Mouse (Mus musculus) C2C12 (cell line): Measurements from ENCODE around the gene Yae1d1. TPM values are rescaled to one million over a fixed set of nuclear protein-coding genes. Genes with fewer than 3 reads are reported as not detected.
A peak's percentile ranks its signal among the peaks of the same experiment; 100 is the strongest.

Source experiments
- H3K27me3 ChIP-seq: one replicate; pipeline ENCODE4 v1.6.1; 2011; ENCODE audit not compliant: control insufficient read depth, insufficient read depth, insufficient read length
- H3K36me3 ChIP-seq: one replicate; pipeline ENCODE4 v1.6.1; 2011; ENCODE audit not compliant: control insufficient read depth, insufficient read depth
- H3K4me3 ChIP-seq: one replicate; pipeline ENCODE4 v1.5.1; 2011; ENCODE audit warnings: mild to moderate bottlenecking, control low read depth; ENCODE audit not compliant: poor library complexity, insufficient read depth, severe bottlenecking
- H3K79me2 ChIP-seq: one replicate; pipeline ENCODE4 v1.6.1; 2011; ENCODE audit not compliant: control insufficient read depth, insufficient read depth
- H3K79me3 ChIP-seq: one replicate; pipeline ENCODE4 v1.6.1; 2011; ENCODE audit warnings: low read depth, control low read depth
- H3ac ChIP-seq: one replicate; pipeline ENCODE3; 2011; ENCODE audit warnings: low read depth; ENCODE audit not compliant: control insufficient read depth, insufficient read length
- CEBPB ChIP-seq: IDR thresholded peaks from one replicate; pipeline ENCODE4 v1.6.1; 2011; ENCODE audit warnings: low read depth, mild to moderate bottlenecking, control low read depth, moderate library complexity
- CTCF ChIP-seq: IDR thresholded peaks from one replicate; pipeline ENCODE4 v1.5.1; 2011; ENCODE audit not compliant: control insufficient read depth, insufficient read depth, insufficient read length
- FOSL1 ChIP-seq: IDR thresholded peaks from one replicate; pipeline ENCODE4 v1.8.0; 2011; ENCODE audit warnings: mild to moderate bottlenecking, low read length; ENCODE audit not compliant: poor library complexity, insufficient read depth, severe bottlenecking
- MAX ChIP-seq: IDR thresholded peaks from one replicate; pipeline ENCODE4 v1.6.1; 2011; ENCODE audit warnings: mild to moderate bottlenecking, control low read depth
- MYOD1 ChIP-seq: IDR thresholded peaks from one replicate; pipeline ENCODE4 v1.6.1; 2011; ENCODE audit warnings: low read depth; ENCODE audit not compliant: control insufficient read depth, insufficient read length
- MYOG ChIP-seq: IDR thresholded peaks from one replicate; pipeline ENCODE4 v1.6.1; 2011; ENCODE audit not compliant: control insufficient read depth, insufficient read length; ENCODE audit errors: extremely low read depth
- USF1 ChIP-seq: IDR thresholded peaks from one replicate; pipeline ENCODE4 v1.6.1; 2011; ENCODE audit warnings: low read depth, mild to moderate bottlenecking, control low read depth, moderate library complexity
- long read RNA-seq, 2 experiments: library from polyadenylated mRNA; unstranded; transcript quantifications; one replicate each; pipeline ENCODE4 v2.0.0; 2019 to 2020
- polyA plus RNA-seq: library from polyadenylated mRNA; unstranded; fragments of >200 nt; fragmentation: generic; extraction: Trizol; gene quantifications from one replicate; pipeline ENCODE4 v1.2.1, GENCODE M21; 2012; ENCODE audit warnings: missing spikeins

Gene Yae1d1
- 18.2 TPM for polyA plus RNA-seq
- long read RNA-seq, experiment 1, full-length matches to known transcripts, result 31 of 32 reads
- long read RNA-seq, experiment 1, partial matches to known transcripts, result 0 of 32 reads
- long read RNA-seq, experiment 1, other reads (novel, unspliced or antisense), result 1 of 32 reads
- long read RNA-seq, experiment 2, full-length matches to known transcripts, result 50 of 54 reads
- long read RNA-seq, experiment 2, partial matches to known transcripts, result 2 of 54 reads
- long read RNA-seq, experiment 2, other reads (novel, unspliced or antisense), result 2 of 54 reads

DNA sequence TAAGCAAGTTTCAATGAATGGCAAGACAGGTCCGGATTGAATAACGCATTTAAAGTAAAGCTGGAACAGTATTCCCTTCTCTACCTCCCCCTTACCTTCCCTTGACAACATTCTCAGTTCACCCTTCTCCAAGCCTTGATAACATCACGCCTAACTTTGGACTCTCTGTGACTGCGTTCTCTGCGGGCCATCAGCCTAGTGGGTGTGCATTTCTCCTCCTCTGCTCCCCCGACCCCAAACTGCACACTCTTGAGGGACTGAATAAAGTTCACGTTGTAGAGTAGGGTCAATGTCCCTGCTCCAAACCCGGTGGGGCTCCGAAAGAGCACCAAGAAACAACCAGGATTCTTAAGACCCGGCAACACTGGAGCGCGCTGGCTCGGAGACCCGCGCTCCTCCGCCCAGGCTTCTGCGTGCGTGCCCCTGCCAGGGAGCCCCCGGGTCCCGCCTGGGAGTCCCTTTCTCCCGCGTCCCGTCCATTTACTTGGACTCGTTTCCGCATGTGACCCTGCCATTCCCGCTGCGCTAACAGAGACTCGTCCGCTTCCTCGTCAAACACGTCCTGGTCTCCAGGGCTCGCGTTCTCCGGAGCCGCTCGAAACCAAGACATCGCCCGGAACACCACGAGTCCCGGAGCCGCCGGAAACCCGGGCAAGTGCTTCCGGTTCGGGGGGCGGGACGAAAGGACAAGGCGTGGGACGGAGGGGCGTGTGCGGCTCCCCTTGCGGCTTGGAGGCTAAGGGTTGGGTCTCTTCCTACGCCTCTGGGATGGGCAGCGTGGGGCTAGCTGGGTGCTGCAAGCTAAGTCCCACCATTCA lies at the start of gene Yae1d1:
TSS of gene Yae1d1 (minus strand) at position 653 of the 818 bp plus-strand sequence.
- Histone ChIP-seq H3K79me3 (peaks cover 14% of the 10 kb centered on the region), H3K4me3 (peak within 1 kb of the TSS; percentile 89), H3K27me3 (no peaks in the 10 kb centered on the region), H3K36me3 (peaks cover 18% of the 10 kb centered on the region), H3ac (peak within 1 kb of the TSS; percentile 93), H3K79me2 (peaks cover 25% of the 10 kb centered on the region)
- TF ChIP-seq FOSL1, result no peak
- no peak for TF ChIP-seq MYOD1
- TF ChIP-seq CTCF, result peak; percentile 65
- TF ChIP-seq USF1, result no peak

- Histone ChIP-seq H3K4me3 (no peak overlapping the region), H3K27me3 (no peaks in the 10 kb centered on the region), H3K36me3 (no peaks in the 10 kb centered on the region), H3K79me2 (no peaks in the 10 kb centered on the region), H3K79me3 (no peaks in the 10 kb centered on the region), H3ac (no peak overlapping the region)
- TF ChIP-seq CTCF (no peak), USF1 (no peak), MYOG (no peak), MYOD1 (no peak), CEBPB (no peak), FOSL1 (no peak), MAX (no peak)
These were observed 45.7 kb upstream of the Yae1d1 start for GRCm38 (mm10) chr13:18038814-18039213.

DNA sequence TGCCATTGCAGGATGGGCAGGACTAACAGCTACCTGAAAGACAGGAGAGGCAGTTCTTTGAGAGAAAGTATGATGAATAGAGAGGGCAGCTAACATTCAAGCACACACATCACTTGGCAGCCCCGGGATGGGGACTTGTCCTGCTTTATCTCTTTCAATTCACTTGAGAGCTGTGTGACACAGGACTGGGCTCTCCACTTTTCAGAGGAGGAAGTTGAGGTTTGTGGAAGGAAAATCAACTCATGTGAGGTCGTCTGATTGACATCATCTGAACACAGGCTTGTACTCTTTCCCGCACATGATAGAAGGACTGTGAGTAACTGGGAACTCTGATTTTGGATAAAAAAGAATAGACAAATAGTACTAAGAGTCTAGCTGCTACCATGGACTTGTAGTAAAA lies 23.5 kb upstream of the Yae1d1 start:
- no peak overlapping the region for H3K4me3 ChIP-seq
- H3K27me3 ChIP-seq, result no peaks in the 10 kb centered on the region
- H3K36me3 ChIP-seq, result no peaks in the 10 kb centered on the region
- no peak overlapping the region for H3ac ChIP-seq
- no peaks in the 10 kb centered on the region for H3K79me2 ChIP-seq
- H3K79me3 ChIP-seq, result no peaks in the 10 kb centered on the region
- TF ChIP-seq FOSL1 (no peak), CTCF (no peak), CEBPB (no peak), MYOD1 (no peak)

DNA sequence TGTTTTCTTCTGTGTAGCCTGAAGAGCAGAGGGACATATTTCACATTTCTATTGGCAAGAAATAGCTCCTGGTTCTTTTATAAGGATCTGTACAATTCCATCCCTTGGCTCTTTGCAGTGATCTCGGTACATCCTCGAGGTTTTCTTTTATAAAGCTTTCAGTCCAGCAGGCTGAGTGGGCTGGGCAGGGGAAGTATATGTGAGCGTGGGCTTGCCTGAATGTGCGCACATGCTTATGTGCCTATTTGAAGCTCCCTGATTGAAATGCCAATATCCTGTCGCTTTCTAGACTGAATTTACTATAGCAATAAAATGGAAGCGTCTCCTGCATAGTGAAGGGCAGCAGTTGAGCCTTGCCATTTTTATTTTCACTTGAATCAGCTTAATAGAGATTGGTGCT lies 20.1 kb upstream of the Yae1d1 start:
- no peaks in the 10 kb centered on the region for H3K79me2 ChIP-seq
- no peaks in the 10 kb centered on the region for H3K36me3 ChIP-seq
- H3K79me3 ChIP-seq, result no peaks in the 10 kb centered on the region
- TF ChIP-seq MYOG (no peak), USF1 (no peak), FOSL1 (no peak), CEBPB (no peak), MYOD1 (no peak), CTCF (no peak), MAX (no peak)
- H3K27me3 ChIP-seq, result no peaks in the 10 kb centered on the region
- no peak overlapping the region for H3K4me3 ChIP-seq
- H3ac ChIP-seq, result no peak overlapping the region

DNA sequence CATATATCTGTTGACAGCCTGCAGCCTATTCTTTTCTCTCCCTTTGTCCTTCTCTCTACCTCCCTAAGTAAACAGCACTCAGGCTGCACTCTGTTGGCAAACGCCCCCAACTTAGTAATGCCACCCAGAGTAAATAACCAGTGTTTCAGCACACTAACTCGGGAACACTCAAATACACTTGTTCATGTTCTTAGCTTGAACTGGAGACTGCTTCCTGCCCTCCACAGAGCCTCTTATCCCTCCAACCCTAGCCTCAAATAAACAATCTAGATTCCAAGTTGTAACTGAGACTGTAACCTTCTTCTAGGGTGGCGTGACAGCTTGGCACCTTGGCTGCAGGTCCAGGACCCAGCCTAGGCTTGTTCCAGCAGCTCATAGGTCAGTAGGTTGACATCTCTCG lies 17.9 kb upstream of the Yae1d1 start:
- no peaks in the 10 kb centered on the region for H3K79me3 ChIP-seq
- no peaks in the 10 kb centered on the region for H3K27me3 ChIP-seq
- no peaks in the 10 kb centered on the region for H3K36me3 ChIP-seq
- H3ac ChIP-seq, result no peak overlapping the region
- no peak overlapping the region for H3K4me3 ChIP-seq
- no peaks in the 10 kb centered on the region for H3K79me2 ChIP-seq
- TF ChIP-seq MAX (no peak), MYOD1 (no peak), MYOG (no peak), CTCF (no peak), USF1 (no peak), FOSL1 (no peak), CEBPB (no peak)

DNA sequence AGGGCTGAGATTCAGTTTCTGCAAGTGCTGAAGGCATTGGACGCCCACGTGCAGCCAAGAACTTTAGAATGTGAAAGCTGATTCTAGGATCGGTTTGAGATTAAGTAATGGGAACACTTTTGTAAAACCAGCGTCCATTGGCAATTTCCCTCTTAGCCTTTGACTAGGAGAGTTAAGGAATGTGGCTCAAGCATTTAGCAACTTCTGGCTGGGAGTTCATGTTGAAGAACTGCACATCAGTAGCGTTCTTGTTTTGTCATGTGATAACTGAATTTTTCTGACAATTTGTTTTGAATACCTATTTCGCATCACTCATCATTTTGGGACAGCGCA lies 332 bp upstream of the Yae1d1 start:
- peak overlapping the region; percentile 89 for H3K4me3 ChIP-seq
- peaks cover 14% of the 10 kb centered on the region for H3K79me3 ChIP-seq
- TF ChIP-seq CEBPB, result no peak
- TF ChIP-seq MYOD1, result no peak
- TF ChIP-seq MAX, result peak; percentile 87
- TF ChIP-seq FOSL1, result no peak
- H3K27me3 ChIP-seq, result no peaks in the 10 kb centered on the region
- H3K79me2 ChIP-seq, result peaks cover 25% of the 10 kb centered on the region
- H3K36me3 ChIP-seq, result peaks cover 17% of the 10 kb centered on the region
- H3ac ChIP-seq, result no peak overlapping the region
